Mouse (Mus musculus) small intestine, adult 2 months (tissue): ENCODE results near the gene Fam89b.

Experiments
- CTCF ChIP-seq: fragments of 200-500 bp; IDR thresholded peaks from 2 replicates; pipeline ENCODE4 v1.5.1; 2012; ENCODE audit warnings: low read depth, mild to moderate bottlenecking, control low read depth, inconsistent platforms, low read length, moderate library complexity, mixed read lengths; ENCODE audit not compliant: insufficient replicate concordance, insufficient read length; ENCODE audit errors: extremely low read depth
- POLR2A ChIP-seq: fragments of 200-500 bp; IDR thresholded peaks from 2 replicates; pipeline ENCODE4 v1.6.1; 2012; ENCODE audit warnings: low read depth, mild to moderate bottlenecking, control low read depth, inconsistent platforms, low read length, moderate library complexity

- no peak for TF ChIP-seq POLR2A
- TF ChIP-seq CTCF: no peak
Measured at GRCm38 (mm10) chr19:5693801-5694200, 35.7 kb downstream of the Fam89b start.
